Mouse (Mus musculus) brain, embryonic 18.5 days (tissue): ENCODE results near the gene U2af2.

Experiments used
- DNase-seq: peaks from one replicate; pipeline ENCODE4 v3.0.0-alpha.2; 2012; ENCODE audit warnings: low read depth, low spot score

U2af2 gene

DNA sequence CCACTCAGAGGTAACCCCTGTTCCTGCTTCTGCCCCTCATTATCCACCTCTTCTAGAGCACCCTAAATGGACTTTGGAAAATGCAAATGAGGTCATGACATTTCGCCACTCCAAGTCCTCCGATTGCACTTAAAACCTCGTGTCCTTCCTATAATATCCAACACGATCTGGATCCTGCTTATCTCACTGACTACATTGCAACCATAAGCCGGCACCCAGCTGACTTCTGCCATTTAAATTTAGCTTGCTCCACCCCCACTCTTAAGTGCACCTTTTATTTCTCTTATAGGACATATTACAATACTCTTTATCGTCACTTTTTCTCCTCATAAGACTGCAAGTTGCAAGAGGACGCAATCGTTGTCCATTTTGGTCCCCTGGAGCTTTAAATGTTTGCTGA is 24.5 kb upstream of the U2af2 start:
- DNase-seq: no peak

DNA sequence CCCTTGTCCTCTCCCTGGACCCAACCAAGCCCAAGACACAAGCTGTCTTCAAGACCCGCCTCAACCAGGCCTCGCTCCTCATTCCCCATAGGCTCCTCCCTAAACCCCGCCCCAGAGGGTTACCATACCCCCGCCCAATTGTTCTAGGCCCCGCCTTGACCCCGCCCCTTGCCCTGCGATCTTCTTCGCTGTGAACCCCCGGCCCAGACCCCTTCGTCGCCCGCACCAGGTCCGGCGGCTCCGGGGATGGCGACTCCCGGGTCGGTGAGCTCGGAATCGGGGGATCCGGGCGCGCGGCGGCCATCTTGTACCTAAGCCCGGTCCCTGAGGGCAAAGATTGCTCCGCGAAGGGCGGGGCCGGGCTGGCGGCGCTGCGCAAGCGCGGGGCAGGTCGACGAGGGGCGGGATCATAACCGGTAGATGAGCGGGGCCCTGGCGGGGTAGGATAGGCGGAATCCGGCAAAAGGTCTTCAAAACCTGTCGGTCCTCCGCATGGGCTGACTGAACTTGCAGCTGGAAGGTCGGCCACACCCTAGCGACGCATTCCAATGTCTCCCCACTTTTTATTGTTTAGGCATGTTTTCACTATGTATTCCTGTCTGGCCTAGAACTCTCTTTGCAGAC is 23.7 kb upstream of the U2af2 start, which contains the start of gene Zfp784:
TSS of gene Zfp784 (minus strand) at position 338 of the 624 bp plus-strand sequence.
- peak; percentile 78 for DNase-seq

DNA sequence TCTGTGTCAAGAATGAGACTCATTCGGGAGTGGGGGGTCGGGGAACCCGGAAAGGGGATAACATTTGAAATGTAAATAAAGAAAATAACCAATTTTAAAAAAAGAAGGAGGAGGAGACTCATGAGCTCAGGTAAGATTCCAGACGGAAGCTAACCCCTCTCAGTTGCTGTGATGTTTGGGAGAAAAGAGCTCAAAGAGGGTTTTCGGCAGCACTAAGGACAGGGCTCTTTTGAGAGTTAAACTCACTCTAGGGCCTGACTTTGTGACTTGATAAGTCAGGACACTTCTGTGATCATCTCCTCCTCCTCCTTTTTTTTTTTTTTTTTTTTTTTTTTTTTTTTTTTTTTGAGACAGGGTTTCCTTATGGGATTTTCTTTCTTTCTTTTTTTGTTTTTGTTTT is 23.0 kb upstream of the U2af2 start:
- no peak for DNase-seq

DNA sequence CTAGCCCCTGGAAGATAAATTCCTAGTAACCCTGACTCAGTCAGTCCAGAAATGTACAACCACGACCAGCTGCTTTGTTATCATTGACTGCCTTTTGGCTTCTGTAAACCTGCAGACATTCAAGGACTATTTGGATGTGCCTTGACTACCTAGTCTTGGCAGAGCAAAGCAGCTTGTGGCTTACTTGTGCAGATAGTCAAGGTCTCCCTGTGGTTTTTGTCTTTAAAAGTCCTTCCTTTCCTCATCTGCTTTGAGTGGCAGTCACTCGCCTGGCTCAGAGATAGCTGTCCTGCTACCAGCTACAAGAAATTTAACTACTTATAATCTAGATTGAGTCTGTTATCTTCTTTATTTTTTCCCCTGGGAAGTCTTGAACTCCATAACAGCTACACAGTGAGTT is 17.0 kb upstream of the U2af2 start:
- DNase-seq: no peak

DNA sequence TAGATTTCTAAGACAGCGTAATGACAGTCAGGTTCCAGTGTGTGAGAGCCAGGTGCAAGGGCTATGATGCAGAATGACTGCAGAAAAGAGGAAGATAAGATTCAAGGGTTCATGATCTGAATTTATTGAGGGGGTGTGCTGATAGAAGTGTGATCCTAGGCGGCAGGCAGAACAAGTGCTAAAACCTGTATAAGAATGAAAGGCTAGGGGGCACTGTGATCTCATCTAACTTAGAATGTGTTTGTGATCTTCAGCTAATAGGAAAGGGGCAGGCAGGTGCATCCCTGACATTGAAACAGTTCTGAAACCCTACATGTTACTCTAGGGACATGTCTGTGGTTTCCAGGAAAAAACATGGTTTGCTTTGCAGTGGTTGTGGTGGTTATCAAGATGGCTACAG is 15.8 kb upstream of the U2af2 start:
- no peak for DNase-seq

DNA sequence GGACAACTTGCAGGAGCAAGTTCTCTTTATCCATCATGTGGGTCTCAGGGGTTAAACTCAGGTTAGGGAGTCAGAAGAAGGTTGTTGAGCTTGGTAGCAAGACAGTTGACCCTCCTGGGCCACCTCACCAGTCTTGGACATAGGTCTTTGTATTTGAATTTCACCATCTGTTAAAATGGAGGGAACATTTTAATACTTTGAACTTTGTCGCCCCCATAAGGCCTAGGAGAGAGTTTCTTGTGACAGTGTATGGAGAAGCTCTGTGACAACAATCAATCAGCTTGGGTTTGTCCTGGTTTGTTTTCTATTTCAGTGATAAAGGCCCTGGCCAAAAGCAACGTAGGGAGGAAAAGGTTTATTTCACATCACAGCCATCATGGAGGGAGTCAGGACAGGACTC is 14.6 kb upstream of the U2af2 start:
- no peak for DNase-seq

DNA sequence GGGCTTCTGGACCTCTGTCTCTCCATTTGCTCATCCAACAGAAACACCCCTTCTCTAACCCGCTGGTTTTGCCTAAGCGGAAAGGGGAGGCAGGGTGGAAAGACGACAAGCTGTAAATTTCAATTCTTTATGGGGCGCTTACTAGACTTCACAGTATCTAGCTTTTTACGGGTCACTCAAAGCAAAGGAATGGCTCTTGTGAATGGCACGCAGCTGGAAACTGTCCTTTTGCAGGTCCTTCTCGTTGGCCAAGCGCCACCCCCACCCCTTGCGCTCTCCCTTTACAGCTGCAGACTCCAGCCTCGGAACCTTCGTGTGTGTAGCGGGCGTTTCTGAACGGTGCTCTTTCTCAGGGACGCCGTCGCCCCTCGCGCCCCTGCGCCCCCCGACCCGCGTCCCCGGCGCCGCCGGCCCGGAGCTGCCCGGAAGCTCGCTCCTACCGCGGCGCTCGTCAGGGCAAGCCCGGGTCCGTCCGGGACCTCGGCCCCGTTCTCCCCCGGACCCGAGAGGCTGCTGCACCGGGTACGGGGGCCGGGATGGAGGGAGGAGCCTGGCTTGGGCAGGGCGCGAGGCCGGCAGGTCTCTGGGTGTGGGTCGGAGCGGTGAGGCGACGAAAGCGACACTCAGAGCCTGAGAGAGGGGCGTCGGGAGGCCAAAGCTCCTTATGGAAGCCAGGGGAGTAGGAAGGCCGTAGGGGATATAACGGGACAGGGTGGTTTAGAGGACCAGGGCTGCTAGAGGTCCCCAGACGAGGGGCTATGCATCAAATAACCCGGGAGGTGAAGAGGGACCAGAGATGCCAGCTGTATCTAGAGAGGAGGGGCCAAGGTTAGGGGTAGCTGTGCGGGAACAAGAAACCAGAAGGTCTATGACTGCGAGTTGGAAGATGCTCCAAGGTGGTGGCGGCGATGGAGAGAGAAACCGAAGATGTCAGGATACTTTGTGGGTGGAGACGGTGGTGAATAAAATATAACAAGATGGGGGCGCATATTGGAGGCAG is 10.4 kb upstream of the U2af2 start, which contains the start of gene Zfp580:
TSS of gene Zfp580 (plus strand) at position 346 of the 1,000 bp plus-strand sequence.
- no peak for DNase-seq

DNA sequence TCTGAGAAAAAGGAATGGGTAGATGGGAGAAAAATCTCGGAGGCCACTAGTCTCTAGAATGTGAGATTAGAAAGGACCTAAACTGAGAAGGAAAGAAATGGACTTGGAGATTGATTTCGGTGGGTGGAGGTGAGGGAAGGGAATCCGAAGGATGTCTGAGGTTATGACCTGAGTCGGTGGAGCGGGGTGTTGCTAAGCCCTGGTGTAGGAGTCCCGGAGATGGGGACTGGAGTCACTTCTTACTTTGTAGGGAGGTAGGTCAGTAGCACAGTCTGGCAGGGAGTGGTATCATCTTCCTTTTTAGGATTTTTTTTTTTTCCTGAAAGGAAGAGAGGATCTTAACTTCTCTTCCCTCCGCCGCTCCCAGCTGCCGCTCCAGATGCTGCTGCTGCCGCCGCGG is 9.5 kb upstream of the U2af2 start:
- DNase-seq: no peak

DNA sequence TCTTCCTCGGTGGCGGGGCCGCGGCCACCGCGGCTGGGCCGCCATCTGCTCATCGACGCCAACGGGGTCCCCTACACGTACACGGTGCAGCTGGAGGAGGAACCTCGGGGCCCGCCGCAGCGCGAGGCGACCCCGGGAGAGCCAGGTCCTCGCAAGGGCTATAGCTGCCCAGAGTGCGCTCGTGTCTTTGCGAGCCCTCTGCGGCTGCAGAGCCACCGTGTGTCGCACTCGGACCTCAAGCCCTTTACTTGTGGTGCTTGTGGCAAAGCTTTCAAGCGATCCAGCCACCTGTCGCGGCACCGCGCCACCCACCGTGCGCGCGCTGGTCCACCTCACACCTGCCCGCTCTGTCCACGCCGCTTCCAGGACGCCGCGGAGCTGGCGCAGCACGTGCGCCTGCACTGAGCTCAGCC is 9.0 kb upstream of the U2af2 start:
- DNase-seq: no peak

DNA sequence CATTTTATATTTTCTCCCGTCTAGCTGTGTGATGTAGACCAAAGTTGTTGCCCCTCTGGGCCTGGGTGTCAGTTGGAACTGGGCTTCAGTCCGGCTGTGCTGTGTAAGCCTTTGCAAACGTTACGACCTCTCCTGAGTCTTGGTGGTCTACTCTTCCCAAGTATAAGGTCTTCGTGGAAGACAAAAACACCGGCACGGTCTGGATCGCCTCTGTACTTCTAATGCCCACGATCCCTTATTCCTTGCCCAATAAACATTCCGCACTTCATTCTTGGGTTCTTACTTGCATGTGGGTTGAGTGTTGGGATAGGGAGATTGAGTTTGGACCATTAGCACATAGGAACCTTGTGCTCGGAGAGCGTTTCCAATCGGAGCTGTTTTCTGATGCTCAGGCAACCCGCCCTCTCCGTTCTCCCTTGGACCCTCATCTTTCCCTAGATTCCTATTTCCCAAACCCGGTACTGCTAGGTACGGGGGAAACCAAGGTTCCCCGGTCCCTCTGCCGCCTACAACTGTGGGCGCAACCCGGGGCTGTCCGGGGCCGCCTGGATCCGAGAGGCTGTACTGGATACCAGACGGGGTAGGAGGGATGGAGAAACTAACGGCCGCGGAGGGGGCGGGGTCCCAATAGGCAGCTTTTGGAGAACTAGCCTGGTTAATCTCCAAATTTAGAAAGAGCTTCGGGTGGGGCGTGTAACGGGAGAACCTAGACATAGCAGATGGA is 8.3 kb upstream of the U2af2 start:
- DNase-seq: no peak

DNA sequence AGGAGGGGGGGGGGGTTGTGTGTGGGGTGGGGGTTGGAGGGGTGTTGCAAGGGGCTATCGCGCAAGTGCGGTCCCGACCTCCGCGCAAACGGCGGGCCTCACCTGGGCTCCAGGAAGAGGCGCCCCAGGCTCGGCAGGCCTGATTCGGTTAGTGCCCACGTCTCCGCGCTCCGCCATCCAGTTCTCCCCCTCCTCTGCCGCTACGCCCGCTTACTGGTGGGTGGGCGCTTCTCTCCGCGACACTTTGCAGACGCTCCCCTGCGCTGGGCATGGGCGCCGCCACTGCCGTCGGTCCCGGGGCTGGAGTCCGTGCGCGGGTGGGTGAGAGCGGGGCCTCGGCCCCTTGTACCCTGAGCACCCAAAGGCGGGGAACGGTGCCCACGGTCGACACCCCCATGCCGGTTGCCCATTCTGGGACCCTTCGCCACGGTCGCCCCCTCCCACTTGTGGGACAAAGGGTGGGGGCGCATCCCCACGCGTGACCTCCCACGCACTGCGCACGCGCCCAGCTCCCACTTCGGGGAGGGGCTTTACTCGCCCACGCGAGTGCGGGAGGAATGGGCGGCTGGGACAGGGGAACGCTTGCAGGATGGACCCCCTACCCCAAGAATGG is 5.2 kb upstream of the U2af2 start:
- DNase-seq: no peak

DNA sequence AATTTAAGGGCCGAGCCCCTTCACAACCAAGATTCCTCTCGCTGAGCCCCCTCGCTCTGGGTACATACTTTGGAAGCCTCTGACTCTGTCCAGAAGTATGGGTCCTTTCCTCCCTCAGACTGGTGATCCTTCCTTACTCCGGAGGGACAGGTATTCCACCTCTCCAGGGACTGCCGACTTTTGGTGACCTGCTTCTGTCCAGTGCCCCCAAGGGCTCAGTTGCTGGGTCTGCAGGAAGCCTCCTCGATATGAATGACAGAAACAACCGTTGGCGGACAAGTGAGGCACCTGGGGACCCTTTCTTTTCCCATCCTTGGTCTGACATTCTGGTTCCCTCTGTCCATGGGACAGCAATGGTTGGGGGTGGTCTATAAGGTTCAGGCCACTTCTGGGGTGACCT is 4.6 kb upstream of the U2af2 start:
- no peak for DNase-seq

DNA sequence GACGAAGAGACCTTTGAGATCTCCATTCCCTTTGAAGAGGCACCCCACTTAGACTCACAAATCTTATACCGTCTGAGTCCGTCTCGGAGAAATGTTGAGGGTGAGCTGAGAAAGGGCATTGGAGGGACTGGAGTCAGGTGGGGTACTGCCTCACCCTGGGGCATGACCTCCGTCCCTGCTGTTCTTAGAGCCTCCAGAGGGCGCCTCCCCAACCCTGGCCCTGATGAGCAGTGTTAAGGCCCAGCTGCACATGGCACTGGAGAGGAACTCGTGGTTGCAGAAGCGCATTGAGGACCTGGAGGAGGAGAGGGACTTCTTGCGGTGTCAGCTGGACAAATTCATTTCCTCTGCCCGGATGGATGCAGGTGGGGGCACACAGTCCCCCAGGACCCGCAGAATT is 4.1 kb upstream of the U2af2 start:
- DNase-seq: no peak

DNA sequence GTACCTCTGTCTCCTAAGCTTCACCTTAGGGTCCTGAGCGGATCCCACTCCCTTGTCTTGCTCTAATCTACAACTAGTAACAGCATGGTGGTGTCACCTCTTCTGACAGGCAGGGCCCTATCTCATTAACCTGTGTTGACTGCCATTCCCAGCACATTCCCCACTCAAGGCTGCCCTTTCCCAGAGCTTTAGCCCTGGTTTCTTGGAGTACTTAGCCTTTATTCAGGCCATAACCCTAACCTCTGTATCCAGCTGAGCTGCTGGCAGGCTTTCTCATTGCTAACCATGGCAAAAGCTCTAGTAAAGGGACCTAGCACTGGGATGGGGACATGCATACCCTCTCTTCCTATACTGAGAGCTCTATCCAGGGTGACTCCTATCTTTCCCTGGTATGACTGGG is 3.3 kb upstream of the U2af2 start:
- DNase-seq: no peak

DNA sequence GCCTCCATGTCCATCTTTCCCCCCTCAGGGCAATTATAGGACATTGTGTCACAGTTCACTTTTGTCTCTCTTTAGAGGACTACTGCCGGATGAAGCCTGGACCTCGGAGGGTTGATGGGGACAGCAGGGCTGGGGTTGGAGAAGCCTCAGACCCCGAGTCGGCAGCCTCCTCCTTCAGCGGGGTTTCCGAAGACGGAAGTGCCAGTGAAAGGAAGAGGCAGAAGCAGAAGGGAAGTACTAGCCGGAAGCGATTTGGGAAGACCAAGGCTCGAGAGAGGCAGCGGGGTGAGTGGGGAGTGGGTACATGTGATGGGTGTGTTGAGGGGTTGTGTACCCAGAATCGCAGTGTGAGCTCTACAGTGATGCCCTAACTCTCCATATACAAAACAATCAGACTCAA is 2.5 kb upstream of the U2af2 start:
- DNase-seq: no peak

DNA sequence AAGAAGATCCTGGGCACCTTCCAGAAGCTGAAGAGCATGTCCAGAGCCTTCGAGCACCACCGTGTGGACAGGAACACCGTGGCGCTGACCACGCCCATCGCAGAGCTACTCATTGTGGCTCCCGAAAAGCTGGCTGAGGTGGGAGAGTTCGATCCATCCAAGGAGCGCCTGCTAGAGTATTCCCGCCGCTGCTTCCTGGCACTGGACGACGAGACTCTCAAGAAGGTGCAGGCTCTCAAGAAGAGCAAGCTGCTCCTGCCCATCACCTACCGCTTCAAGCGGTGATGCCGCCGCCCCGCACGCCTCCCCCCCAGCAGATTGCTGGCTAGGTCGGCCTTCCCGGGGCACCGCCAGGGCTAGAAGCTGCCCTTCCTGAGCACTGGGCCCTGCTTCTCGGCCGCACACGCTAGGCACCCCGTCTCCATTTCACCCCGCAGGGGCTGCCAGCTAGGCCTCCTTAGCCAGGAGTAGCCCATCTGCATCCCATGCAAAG is 1.7 kb upstream of the U2af2 start:
- no peak for DNase-seq

DNA sequence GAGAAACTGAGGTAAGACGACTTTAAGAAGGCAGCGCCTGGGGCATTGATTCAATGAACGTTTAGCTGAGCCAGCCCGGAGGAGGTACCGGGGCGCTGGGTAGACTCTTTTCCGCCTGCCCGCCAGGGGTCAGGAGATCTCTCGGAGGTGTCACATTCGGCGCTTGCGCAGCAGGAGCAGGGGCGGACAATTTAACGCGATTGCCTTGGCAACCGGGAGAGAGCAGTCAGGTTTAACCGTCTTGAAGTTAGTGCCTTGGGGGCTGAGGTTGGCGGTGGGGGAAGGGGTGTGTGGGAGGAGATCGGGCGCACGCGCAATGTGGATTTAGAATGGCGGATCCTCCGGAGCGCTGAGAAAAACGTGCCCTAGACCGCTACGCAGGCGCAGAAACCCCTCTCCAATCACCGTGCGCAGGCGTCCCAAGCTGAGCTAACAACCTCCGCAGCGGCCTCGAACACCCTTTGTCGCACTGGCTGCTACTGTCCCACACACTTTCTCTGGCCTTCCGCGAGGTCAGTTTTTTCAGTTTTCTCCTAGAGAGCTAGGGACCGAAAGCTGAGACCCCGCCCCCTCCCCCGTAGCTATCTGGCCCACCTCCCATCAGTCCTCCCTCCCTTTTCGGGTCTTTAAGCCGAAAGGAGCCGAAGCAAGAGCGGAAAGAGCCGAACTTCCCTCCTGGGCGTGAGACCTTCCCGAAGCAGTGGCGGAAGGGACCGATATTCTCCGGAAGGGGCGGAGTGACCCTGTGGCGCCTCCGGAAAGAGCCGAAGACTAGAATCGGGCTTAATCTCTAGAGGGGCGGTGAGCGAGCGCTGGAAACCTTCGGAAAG is 784 bp upstream of the U2af2 start:
- DNase-seq: peak; percentile 97

DNA sequence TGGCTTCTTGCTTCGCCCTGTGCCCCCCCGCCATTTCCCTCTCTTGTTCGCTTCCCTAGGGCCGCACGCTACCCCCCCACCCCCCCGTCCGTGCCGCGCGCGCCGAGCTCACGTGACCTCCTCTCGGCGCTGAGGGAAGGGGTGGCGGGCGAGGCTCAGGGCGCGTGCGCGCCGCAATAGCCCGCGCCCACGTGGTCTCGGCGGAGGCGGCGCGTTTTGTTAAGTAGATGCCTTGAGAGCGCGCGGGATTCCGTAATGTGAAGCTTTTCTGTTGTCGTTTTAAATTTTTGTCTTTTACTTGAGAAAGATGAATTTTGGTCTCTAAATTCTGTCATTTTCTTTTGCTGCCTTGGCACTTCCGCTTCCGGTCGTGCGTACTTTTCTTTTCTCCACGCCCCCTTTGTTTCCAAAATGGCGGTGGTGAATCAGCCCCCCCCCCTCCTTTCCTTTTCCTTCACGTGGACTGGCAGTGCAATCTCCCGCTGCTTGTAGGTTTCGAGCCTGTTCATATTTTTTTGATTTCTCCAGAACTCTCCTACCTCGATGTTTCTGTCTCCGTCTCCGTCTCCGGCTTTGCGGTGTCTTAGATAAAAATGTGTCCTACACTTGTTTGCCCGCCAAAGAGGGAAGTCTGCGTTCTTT is 538 bp downstream of the U2af2 start:
- peak; percentile 61 for DNase-seq

DNA sequence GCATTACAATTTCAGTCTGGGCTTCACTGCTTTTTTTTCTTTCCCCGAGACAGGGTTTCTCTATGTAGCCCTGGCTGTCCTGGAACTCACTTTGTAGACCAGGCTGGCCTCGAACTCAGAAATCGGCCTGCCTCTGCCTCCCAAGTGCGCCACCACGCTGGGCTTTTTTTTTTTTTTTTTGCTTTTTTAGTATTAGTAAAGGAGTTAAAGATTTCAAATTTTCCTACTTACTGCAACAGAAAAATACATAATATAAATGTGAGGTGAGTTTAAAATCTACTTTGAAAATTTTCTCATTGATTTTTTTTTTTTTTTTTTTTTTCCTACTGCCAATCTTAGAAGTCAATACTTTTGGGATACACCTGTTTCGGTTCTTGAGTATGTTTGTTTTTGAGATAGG is 2.9 kb downstream of the U2af2 start:
- DNase-seq: no peak

DNA sequence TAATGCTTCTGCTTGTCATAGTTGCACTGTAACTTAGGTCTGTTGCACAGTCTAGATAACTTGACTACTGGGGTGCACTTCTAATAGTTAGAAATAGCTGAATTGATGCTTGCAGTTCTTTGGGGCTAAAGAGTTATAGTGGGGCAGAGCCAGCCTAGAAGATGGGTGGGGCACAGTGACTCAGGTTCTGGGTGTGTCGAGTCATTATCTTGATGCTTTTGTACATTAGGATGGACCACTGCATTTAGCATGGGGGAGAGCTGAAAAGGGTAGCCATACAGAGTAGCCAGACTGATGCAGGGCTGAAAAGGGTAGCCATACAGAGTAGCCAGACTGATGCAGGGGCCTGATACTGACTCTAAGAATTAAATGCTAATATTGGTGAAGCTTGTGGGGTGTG is 11.6 kb downstream of the U2af2 start:
- DNase-seq: no peak
